Mouse (Mus musculus): ENCODE data around the gene Birc7.

The Birc7 gene

DNA sequence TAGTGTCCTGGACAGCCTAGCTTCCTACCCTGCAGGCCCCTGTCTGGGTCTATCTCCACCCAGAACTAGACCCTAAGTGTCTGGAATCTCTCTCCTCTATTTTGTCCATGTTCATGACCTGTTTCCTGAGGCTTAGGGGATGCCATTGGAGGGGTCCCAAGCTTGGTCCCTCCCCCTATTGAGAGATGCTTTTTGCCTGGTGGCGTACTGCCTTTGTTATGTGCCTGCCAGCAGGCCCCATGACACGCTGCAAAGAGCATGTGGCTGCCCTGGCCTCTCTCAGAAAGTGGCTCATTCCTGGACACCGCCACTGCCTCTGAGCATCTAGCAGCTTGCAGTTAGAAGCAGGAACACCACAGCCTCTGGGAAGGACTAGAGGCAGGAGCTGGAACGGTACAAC is at the start of gene Birc7:
Gene Birc7 (plus strand): TSS at position 301 of the 400 bp plus-strand sequence.
- no peak for DNase-seq (ENCODE audit: low spot score)

DNA sequence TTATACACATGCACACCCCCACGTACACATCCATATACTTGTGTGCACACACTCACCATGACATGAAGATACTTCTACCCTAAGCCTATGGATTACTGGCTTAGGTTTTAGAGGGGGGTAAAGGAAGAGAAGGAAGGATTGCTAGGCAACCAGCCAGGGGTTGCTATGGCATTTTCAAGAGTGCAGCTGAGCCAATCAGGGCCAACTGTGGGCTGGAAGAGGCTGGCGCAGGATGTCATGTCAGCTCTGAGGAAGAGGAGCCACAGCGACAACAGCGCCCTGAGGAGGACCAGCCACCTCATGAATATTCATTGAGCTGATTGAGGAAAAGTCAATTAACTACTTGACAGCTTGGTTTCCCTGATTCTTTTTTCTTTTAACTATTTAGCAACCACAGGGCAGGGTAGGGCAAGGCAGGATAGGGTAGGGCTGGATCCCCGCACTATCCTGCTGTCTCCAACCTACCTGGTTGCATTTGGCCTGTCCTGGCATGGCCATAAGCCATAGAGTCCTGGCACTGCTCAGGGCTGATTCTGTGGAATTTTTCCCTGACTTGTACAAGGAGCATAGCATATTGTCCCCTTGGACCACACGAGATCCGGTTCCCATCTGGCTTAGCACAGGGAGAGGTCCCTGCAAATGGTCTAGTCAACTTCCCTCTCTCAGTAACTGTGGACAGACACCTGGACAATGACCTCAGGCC is 49.3 kb upstream of the Birc7 start:
- no peak for DNase-seq (ENCODE audit: low spot score)

DNA sequence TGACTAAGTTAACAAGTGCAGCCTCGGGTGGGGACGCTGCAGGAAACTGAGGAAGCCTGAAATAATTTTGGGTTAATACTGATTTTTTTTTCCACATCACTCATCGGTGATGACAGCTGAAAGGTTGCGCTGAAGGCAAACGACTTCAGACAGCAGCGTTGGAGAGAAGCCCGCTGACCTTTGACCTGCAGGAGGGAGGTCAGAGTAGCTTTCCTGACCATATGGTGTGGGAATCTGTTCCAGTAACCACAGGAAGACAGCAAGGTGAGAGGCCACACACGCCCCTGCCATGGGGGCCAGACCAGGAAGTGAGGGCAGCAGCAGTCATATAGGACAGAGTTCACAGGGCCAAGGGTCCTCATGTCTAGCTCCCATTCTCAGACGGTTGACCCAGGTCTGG is 47.5 kb upstream of the Birc7 start:
- DNase-seq (ENCODE audit: low spot score) = no peak

DNA sequence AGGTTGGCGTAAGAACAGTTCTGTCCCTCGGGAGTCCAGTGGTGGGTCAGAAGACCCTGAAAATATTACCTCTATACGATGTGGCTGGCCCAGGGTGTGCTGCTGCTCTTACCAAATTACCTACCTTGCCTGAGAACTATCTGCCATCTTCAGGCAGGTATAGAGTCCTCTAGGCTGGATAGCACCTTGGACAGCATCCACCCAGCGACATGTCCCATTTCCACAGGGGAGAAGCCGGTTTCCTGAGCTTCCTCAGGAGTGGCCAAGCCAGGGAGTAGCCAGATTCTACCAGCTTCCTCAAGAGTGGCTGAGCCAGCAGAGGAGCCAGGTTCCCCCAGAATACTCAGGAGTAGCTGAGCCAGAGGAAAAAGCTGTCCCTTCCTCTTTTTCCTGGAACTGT is 43.6 kb upstream of the Birc7 start:
- DNase-seq (ENCODE audit: low spot score) = no peak

DNA sequence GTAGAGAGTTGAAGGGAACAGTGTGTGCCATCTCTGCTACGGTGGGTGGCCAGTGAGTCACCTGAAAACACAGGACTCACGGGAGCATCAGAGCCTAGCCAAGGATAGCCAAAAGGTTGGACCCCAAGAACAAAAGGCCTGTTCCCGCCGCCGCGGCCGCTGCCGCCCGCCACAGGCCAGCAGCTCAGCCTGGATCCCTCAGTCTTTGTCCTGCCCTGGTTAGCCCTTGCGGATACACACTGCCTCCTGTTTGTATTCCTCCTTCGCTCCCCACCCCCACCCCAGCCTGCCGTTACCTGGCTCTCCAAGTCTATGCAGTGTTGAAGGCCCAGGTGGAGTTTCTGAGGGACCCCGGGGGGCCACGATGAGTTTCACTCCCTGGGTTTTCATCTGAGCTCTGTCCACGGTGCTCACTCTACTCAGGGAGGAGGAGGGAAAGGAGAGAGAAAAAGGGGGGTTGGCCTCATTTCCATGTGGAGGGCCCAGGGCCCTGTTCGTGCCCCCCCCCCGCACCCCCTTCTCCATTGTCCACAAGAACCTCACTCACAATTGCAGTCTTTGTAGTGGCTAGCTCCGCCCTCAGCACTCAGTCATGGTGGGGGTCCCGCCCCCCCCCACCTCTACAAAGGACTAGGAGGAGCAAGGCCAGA is 39.4 kb upstream of the Birc7 start:
- no peak for DNase-seq (ENCODE audit: low spot score)

DNA sequence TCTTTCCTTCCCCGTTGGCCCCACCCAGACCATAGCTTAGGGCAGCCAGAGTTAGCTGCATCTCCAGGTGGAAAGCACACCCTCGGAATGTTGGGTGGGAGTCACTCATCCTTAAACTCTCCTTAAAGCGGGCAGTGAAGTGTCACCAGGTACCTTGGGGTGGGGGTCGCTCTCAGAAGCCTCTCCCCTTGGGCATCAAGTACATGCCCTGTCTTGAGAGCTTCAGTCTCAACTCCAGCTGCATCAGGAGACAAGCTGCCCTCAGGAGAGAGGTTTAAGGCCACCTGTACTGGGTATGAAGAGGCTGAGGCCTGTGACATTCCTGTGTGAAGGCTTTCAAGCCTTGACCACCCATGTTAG is 38.9 kb upstream of the Birc7 start:
- DNase-seq (ENCODE audit: low spot score) = no peak

DNA sequence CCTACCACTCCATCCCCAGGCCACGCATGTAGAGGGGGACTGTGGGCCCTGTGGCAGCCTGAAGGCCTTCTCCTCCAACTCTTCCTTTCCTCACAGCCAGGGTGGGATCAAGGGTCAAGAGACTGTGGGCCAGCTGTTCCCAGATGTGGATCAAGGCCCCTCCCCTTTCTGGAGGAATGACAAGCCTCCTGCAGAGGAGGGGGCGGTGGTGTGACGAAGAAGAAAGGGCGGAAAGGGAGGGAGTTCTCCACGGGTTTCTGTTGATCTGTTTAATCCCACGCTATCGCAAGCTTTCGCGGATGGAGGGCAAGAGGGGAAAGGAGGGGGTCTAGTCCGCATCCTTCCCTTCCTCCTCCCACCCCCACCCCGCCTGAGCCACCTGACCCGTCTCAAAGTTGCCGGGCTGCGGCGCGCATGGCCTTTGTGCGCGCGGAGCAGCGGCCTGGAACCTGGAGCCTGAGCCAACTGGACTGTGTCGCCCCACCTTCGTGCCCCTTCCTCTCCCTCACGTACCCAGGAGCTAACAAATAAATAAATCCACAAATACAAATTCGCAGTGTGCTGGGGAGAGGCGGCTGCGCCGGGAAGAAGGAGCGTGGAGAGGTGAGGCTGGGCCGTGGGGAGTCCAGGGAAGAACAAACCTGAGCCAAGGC is 38.3 kb upstream of the Birc7 start:
- no peak for DNase-seq (ENCODE audit: low spot score)

DNA sequence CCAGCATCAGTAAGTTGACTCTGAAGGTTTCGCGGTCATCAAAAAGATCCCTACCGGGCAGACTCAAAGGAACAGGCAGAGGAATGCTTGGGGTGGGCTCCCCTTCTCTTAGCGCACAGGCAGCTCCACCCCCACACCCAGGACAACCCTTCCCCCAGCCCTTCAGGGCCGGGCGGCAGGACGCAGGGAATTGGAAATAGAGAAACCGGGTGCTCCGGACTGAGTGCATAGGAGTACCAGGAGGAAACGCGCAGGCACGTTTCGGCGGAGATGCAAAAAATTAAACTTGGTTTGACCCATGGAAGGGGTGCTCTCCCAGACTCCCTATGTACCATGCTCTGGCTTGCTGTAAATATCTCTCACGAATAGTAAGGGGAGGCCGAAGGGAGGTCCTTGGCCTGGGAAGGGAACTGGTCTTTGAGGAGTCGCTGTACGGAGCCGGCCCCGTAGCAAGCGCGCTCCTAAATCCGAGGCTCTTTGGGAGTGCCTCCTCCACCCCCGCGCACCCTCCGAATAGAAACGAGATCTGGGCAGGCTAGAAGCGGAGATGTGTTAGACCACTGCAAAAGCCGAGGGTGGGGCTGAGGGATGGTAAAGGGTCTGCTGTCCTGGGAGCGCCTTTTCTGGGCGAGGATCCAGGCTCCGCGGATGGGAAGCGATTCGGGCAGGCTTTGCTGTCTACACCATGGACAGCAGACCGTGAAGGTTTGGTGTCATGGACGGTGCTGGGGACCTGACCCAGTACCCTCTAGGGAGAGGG is 37.6 kb upstream of the Birc7 start:
- DNase-seq (ENCODE audit: low spot score) = no peak

DNA sequence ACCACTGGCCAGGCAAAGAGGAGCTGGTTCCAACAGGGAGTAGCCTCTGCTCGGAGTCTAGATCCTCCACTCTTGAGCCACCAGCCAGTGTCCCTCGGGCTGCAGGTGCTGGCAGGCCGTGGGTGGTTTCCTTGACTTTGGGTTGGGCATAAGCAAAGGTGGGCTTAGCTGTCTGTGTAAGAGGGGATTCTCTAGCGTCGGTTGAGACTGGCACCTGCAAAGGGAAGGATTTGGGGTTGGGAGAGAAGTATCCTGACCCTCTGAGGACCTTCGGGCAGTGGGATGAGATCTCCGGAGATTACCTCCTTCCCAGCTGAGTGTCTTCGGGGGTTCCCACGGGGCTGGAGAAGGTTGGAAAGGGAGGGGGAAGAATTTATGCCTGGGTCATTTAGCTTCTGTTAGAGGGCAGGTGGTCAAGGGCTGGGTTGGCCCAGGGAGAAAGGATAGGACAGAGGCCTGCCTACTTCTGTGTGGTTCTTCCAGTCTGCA is 36.9 kb upstream of the Birc7 start:
- no peak for DNase-seq (ENCODE audit: low spot score)

DNA sequence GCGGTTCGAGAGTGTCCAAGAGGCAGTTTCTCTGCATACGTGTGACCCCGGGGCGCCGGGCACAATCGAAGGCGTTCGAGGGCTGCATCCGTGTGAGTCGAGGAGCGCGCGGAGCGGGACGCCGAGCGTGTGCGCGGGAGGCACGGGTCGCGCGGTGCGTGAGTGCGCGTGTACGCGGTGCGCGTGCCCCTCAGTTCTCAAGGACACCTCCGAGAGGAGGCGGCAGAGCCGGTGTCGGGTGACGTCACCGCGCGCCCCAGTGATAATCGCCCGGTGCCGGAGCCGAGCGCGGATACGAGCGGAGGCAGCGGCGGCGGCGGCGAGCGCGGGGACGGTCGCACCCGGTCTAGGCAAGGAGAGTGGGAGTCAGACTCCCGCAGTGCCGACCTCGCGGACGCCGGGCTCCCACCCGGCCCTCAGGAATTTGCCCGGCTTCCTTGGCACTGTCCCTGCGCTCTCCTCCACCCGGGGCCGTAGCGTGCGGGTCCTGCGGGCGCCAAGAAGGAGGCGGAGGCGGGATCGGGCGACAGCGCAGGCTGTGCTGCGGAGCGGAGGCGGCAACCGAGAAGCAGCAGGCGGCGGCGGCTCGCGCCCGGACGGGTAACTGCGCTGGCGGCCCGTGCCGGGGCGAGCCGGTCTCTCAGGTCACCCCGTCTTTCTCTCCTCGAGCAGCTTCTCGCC is 35.8 kb upstream of the Birc7 start:
- DNase-seq (ENCODE audit: low spot score) = no peak

DNA sequence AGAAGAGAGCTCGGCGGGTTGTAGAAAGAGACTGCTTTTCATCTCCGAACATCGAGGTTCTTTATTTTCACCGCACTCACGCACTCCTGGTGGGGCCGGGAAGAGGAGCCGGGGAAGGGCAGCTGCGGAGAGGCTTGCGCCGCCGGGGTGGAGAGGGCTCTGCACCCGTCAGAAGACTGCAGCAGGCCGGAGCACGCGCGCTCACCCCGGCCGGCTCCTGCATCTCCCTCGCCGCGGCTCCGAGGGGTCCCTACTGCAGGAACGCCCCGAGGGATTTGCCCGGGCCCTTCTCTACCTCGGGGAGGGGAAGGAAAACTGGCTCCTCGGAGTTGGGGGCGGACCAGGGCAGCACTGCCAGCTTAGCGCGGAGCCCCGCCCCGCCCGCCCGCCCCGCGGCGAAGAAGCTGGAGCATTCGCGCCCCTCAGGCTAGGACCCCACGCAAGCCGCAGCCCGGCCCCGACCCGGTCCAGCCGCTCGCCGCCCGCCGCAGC is 35.2 kb upstream of the Birc7 start:
- DNase-seq (ENCODE audit: low spot score) = no peak

DNA sequence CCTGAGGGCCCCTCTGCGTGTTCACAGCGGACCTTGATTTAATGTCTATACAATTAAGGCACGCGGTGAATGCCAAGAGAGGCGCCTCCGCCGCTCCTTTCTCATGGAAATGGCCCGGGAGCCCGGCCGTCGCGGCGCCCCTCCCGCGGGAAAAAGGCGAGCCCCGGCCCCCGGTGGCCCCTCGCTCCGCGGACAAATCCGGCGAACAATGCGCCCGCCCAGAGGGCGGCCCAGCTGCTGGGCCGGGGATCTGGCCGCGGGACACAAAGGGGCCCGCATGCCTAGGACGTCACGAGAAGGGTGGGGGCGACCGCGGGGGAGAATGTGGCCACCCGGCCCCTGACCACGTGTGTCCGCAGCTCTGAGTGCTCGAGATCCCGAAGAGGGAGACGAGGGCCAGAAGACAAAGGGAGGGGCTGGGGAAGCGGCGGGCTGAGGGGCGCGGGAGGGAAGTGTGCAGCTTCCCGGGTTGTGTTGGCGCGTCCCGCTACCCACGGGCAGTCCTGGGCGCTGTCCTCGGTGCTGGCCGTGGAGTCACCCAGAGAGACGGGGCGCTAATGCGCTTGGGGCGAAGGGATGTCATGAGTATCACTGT is 34.7 kb upstream of the Birc7 start:
- peak; percentile 37 for DNase-seq (ENCODE audit: low spot score)

DNA sequence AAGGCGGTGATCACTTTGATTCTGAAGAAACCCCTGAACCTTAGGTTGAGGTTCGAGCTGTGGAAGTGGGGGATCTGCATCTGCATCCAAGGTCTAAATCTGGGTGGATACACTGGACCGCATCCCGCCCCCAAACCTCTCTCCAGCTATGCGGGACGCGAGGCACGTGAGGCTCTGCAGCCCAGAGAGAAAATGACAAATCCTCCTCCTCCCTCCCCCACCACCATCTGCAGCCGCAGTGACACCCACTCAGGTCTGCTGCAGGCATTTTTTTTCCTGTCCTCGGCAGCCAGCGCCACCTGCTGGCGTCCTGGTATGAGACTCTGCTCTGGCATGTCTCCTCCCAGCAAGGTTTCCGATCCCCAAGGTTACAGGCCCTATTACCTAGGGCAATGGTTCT is 34.1 kb upstream of the Birc7 start:
- peak; percentile 15 for DNase-seq (ENCODE audit: low spot score)

DNA sequence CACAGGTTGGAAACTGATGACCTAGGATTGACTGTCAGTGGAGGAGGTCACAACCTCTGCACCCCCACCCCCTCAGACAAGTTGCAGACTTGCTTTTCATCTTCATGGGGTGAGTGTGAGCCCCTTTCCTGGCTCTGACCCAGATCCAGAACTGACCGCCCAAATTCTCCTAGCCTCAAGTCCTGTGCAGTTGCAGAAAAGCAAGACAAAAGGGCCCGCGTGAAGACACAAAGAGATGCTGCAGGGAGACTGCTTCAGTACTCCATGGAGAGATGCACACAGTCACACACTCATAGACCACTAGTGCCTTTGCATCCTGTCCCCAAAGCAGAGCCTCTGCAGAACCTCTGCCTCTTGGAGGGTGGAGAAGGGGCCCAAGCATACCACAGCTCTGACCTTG is 33.5 kb upstream of the Birc7 start:
- DNase-seq (ENCODE audit: low spot score) = no peak

DNA sequence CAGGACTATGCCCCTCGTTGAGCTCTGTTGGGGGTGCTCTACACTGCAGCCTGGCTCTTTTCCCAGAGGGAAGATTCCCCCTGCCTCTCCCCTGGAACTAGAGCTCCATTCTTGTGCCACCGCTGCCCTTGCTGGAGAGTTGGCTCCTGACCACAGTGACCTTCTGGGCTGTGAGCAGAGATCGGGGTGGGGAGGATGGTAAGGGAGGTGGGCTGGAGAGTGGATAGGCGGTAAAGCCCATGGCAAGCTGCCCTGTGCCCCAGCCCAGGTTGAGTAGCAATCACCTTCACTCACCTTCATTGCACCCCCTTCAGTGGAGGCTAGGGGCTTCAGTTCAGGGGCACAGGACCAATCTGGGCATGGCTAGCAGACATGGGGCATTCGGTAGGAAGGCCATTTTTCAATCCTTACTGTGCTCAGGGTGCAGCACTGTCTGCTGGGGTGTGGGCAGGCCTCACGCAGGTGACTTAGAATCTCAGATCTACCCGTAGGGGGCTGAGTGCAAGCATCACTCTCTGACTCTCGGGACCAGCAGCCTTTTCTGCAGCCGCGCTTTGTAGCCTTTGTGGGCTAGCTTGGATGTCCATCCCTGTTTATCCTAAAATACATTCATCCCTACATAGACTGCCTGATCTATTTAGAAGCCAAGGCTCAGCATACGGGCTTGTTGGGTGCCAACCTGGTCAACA is 32.8 kb upstream of the Birc7 start:
- DNase-seq (ENCODE audit: low spot score) = no peak

DNA sequence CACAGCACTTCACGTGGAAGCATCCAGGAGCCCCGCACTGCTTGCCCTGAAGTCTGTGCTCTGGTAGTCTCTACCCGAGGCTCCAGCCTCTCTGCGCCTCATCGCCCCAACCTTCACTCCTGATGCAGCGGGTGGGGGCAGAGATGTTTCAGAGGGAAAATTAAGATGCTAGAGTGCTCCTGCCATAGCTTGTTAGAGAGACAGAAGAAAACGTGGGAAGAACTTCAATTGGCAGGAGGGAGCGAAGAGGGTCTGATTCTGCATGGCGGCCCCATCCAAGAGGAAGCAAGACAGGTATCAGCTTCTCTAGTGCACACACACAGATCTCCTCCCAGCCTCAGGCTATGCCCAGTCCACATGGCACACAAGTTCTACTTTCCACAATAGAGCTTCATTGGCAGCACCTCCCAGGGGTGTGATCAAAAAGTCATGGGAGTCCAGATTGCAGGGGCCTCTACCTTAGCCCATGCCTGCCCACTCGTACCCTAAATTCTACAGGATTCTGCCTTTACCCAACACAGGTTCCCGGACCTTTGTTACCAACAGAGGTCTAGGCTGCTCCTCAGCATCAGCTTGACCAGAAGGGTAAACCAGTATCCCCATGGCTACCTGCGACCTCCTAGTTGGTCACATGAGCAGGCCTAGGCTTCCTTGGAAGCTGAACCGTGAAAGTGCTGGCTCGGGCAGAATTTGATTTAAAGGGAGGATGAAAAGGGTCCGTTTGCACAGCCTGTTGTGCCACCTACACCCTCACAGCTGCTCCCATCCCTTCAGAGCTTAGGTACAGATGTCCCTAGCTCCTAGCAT is 31.8 kb upstream of the Birc7 start:
- no peak for DNase-seq (ENCODE audit: low spot score)

DNA sequence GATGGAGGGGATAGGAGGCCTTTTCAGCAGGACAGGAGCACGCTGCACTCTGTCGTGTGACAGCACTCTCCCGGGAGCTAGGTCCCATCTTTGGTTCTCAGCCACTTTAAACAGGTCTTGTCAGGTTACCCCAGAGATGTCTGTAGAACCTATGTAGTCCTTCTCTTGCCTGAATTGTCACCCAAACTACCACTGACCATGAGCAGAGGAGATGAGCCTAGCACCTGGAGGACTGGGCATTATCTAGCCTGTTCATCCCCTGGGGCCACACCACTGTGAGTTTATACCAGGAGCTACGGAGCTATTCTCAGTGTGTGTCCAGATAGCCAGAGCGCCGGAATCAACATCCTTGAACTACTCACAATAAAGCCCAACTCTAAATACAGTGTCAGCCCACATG is 31.0 kb upstream of the Birc7 start:
- DNase-seq (ENCODE audit: low spot score) = no peak

DNA sequence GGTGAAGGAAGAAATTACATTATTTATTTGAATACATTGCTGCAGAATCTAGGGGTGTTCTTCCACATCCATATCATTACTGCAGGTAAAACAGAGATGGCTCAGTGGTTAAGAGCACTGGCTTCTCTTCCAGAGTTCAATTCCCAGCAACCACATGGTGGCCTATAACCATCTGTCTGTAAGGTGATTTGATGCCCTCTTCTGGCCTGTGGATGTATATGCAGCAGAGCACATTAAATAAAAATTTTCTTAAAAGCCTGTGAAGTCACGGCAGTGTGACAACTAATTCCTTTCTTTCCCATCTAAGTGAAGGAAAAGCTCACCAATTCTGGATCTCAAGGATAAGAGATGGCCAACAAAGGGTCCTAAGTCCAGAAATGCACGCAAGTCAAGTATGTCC is 26.7 kb upstream of the Birc7 start:
- no peak for DNase-seq (ENCODE audit: low spot score)

DNA sequence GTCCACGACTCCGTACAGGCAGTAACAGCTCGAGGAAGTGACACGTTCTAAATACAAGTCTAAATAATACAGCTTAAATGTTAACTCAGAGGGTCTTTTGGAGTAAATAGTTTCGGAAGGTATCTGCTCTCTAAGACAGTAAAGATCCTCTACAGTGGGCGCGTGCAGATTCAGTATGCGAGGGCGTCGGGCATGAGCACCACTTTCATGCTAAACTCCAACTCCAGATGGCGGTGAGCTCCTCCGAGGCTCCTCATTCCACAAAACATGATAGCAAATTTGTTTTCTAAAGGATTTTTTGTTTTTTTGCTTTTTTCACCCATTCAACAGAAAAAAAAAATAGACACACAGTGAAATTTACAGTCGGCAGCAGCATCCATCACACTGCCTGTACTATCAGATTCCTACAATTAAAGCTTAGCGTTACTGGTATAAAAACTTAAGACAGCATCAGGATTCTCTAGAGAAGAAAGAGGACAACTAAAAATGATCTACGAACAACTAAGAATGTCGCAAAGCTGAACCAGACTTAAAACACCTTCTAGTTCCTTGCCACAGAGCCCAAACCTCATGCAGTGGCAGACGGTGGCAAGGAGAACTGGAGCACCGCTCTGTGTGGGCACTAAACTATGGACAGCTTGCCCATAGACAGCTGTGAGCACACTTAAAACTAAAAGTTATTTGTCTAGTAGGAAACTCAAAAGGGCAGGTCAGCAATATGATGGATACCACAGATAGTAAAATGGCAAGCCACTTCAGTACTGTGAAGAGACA is 24.2 kb upstream of the Birc7 start:
- no peak for DNase-seq (ENCODE audit: low spot score)

Measured in ovary, postnatal 14 days (tissue).